Mouse (Mus musculus): ENCODE measurements around the gene Gm11042. TPM values are rescaled to one million over a fixed set of nuclear protein-coding genes. Genes with fewer than 3 reads are reported as not detected.

Gene Gm11042
- polyA plus RNA-seq, 2 experiments: not detected

- ATAC-seq (ENCODE audit: insufficient read depth) (no peak), DNase-seq (ENCODE audit: low read depth in 3 of 3, low spot score in 3 of 3) (no peak)
- no peaks in the 10 kb centered on the region for H3K9me3 ChIP-seq (ENCODE audit: control insufficient read depth, low read length)
- no peak overlapping the region for H3K9ac ChIP-seq (replicated peaks)
- H3K27ac ChIP-seq: no peak overlapping the region
- no peaks in the 10 kb centered on the region for H3K36me3 ChIP-seq (replicated peaks; ENCODE audit: control insufficient read depth, insufficient read depth, low read depth)
- no peaks in the 10 kb centered on the region for H3K4me1 ChIP-seq (replicated peaks; ENCODE audit: control insufficient read depth in 2 of 2, insufficient read depth in 2 of 2, low read length in 1 of 2)
- 40% methylated on average over 6 of the region's 6 CpGs for WGBS (ENCODE audit: insufficient replicate concordance)
- H3K4me2 ChIP-seq (ENCODE audit: low read depth): no peak overlapping the region
- H3K4me3 ChIP-seq (ENCODE audit: insufficient read depth in 1 of 2, low read depth in 2 of 2, low read length in 2 of 2): no peak overlapping the region
- H3K27me3 ChIP-seq (ENCODE audit: control insufficient read depth, insufficient read depth, low read length): no peaks in the 10 kb centered on the region
- no peak for TF ChIP-seq EP300 (IDR thresholded peaks at IDR 0.05; ENCODE audit: low read depth)
These were observed 41.6 kb upstream of the Gm11042 start for GRCm38 (mm10) chr12:74357806-74358205.

DNA sequence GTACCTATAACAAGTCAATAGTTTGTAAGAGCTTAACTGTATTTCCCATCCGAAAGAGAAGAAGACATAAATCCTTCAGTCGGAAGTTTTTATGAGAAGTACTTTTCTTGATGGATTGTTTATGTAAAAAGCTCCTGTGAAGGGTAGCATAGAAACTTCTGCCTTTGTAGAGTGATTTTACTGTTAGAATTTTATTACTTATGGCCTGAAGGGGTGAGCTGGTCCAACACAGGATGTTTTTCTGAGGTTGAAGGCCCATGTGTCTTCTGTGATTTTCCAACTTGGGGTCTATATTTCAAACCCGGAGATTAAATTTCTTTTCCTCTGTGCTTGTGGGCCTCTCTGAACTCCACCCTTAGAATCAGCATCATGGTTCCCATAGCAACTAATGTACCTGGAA, 26.5 kb upstream of the Gm11042 start:
- Histone ChIP-seq H3K4me2 (ENCODE audit: low read depth) (no peak overlapping the region), H3K4me3 (ENCODE audit: insufficient read depth in 1 of 2, low read depth in 2 of 2, low read length in 2 of 2) (no peak overlapping the region), H3K9me3 (ENCODE audit: control insufficient read depth, low read length) (no peaks in the 10 kb centered on the region), H3K36me3 (replicated peaks; ENCODE audit: control insufficient read depth, insufficient read depth, low read depth) (no peaks in the 10 kb centered on the region), H3K4me1 (replicated peaks; ENCODE audit: control insufficient read depth in 2 of 2, insufficient read depth in 2 of 2, low read length in 1 of 2) (no peaks in the 10 kb centered on the region), H3K27me3 (ENCODE audit: control insufficient read depth, insufficient read depth, low read length) (no peaks in the 10 kb centered on the region), H3K27ac (no peak overlapping the region), H3K9ac (replicated peaks) (no peak overlapping the region)
- 73% methylated on average over 3 of the region's 3 CpGs for WGBS (ENCODE audit: insufficient replicate concordance)
- TF ChIP-seq EP300 (IDR thresholded peaks at IDR 0.05; ENCODE audit: low read depth) (no peak), CTCF (IDR thresholded peaks at IDR 0.05; ENCODE audit: low read depth) (no peak)
- DNase-seq (ENCODE audit: low read depth in 3 of 3, low spot score in 3 of 3) (no peak), ATAC-seq (ENCODE audit: insufficient read depth) (no peak)

- ATAC-seq (ENCODE audit: insufficient read depth) (no peak), DNase-seq (ENCODE audit: low read depth in 3 of 3, low spot score in 3 of 3) (no peak)
- Histone ChIP-seq H3K4me2 (ENCODE audit: low read depth) (no peak overlapping the region), H3K4me1 (replicated peaks; ENCODE audit: control insufficient read depth in 2 of 2, insufficient read depth in 2 of 2, low read length in 1 of 2) (no peaks in the 10 kb centered on the region), H3K36me3 (replicated peaks; ENCODE audit: control insufficient read depth, insufficient read depth, low read depth) (no peaks in the 10 kb centered on the region), H3K27ac (no peak overlapping the region), H3K27me3 (ENCODE audit: control insufficient read depth, insufficient read depth, low read length) (no peaks in the 10 kb centered on the region), H3K4me3 (ENCODE audit: insufficient read depth in 1 of 2, low read depth in 2 of 2, low read length in 2 of 2) (no peak overlapping the region), H3K9ac (replicated peaks) (no peak overlapping the region), H3K9me3 (ENCODE audit: control insufficient read depth, low read length) (no peaks in the 10 kb centered on the region)
- WGBS (ENCODE audit: insufficient replicate concordance): 54% methylated on average over 2 of the region's 2 CpGs
- TF ChIP-seq CTCF (IDR thresholded peaks at IDR 0.05; ENCODE audit: low read depth) (no peak), EP300 (IDR thresholded peaks at IDR 0.05; ENCODE audit: low read depth) (no peak)
These were observed 23.9 kb upstream of the Gm11042 start for GRCm38 (mm10) chr12:74340070-74340469.

- ATAC-seq (ENCODE audit: insufficient read depth) (no peak), DNase-seq (ENCODE audit: low read depth in 3 of 3, low spot score in 3 of 3) (no peak)
- Histone ChIP-seq H3K4me3 (ENCODE audit: insufficient read depth in 1 of 2, low read depth in 2 of 2, low read length in 2 of 2) (no peak overlapping the region), H3K36me3 (replicated peaks; ENCODE audit: control insufficient read depth, insufficient read depth, low read depth) (no peaks in the 10 kb centered on the region), H3K9me3 (ENCODE audit: control insufficient read depth, low read length) (no peaks in the 10 kb centered on the region), H3K4me1 (replicated peaks; ENCODE audit: control insufficient read depth in 2 of 2, insufficient read depth in 2 of 2, low read length in 1 of 2) (no peaks in the 10 kb centered on the region), H3K4me2 (ENCODE audit: low read depth) (no peak overlapping the region), H3K27ac (no peak overlapping the region), H3K27me3 (ENCODE audit: control insufficient read depth, insufficient read depth, low read length) (no peaks in the 10 kb centered on the region), H3K9ac (replicated peaks) (no peak overlapping the region)
- 64% methylated on average over 6 of the region's 6 CpGs for WGBS (ENCODE audit: insufficient replicate concordance)
- no peak for TF ChIP-seq CTCF (IDR thresholded peaks at IDR 0.05; ENCODE audit: low read depth)
- no peak for TF ChIP-seq EP300 (IDR thresholded peaks at IDR 0.05; ENCODE audit: low read depth)
These were observed 17.5 kb upstream of the Gm11042 start for GRCm38 (mm10) chr12:74333706-74334105.

DNA sequence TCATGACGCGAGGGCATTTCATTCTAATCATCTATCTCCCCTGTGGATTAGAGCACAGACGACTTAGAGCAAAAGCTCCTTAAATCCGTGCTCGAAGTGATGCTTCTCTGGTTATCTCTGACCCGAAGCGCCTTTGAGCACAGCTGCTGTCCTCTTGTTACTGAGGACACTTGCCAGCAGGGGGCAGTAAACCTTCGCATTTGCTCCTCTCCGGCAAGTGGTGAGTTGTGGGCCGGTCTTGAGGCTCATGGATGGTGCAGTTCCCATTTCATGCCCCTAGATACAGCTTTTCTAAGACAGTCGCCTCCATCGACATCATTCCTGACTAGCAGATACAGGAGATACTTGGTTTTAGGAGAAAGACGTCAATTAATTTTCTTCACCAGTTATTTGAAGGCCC, 16.8 kb upstream of the Gm11042 start:
- TF ChIP-seq EP300 (IDR thresholded peaks at IDR 0.05; ENCODE audit: low read depth) (no peak), CTCF (IDR thresholded peaks at IDR 0.05; ENCODE audit: low read depth) (peak; percentile 76)
- no peaks in the 10 kb centered on the region for H3K4me1 ChIP-seq (replicated peaks; ENCODE audit: control insufficient read depth in 2 of 2, insufficient read depth in 2 of 2, low read length in 1 of 2)
- DNase-seq (ENCODE audit: low read depth in 3 of 3, low spot score in 3 of 3) (peak; percentile 3 to 7 (median 4)), ATAC-seq (ENCODE audit: insufficient read depth) (no peak)
- H3K27me3 ChIP-seq (ENCODE audit: control insufficient read depth, insufficient read depth, low read length): no peaks in the 10 kb centered on the region
- H3K27ac ChIP-seq: no peak overlapping the region
- H3K4me2 ChIP-seq (ENCODE audit: low read depth): no peak overlapping the region
- H3K9ac ChIP-seq (replicated peaks): no peak overlapping the region
- no peaks in the 10 kb centered on the region for H3K36me3 ChIP-seq (replicated peaks; ENCODE audit: control insufficient read depth, insufficient read depth, low read depth)
- H3K9me3 ChIP-seq (ENCODE audit: control insufficient read depth, low read length): no peaks in the 10 kb centered on the region
- no peak overlapping the region for H3K4me3 ChIP-seq (ENCODE audit: insufficient read depth in 1 of 2, low read depth in 2 of 2, low read length in 2 of 2)
- WGBS (ENCODE audit: insufficient replicate concordance): 21% methylated on average over 13 of the region's 13 CpGs
